Mouse (Mus musculus) C2C12 (cell line): ENCODE data around the gene Stxbp4. TPM values are rescaled to one million over a fixed set of nuclear protein-coding genes. Genes with fewer than 3 reads are reported as not detected.

Experiments
- H3K27me3 ChIP-seq: one replicate; pipeline ENCODE4 v1.6.1; 2011; ENCODE audit not compliant: control insufficient read depth, insufficient read depth, insufficient read length
- H3K36me3 ChIP-seq: one replicate; pipeline ENCODE4 v1.6.1; 2011; ENCODE audit not compliant: control insufficient read depth, insufficient read depth
- H3K4me3 ChIP-seq: one replicate; pipeline ENCODE4 v1.5.1; 2011; ENCODE audit warnings: mild to moderate bottlenecking, control low read depth; ENCODE audit not compliant: poor library complexity, insufficient read depth, severe bottlenecking
- H3K79me2 ChIP-seq: one replicate; pipeline ENCODE4 v1.6.1; 2011; ENCODE audit not compliant: control insufficient read depth, insufficient read depth
- H3K79me3 ChIP-seq: one replicate; pipeline ENCODE4 v1.6.1; 2011; ENCODE audit warnings: low read depth, control low read depth
- H3ac ChIP-seq: one replicate; pipeline ENCODE3; 2011; ENCODE audit warnings: low read depth; ENCODE audit not compliant: control insufficient read depth, insufficient read length
- CEBPB ChIP-seq: IDR thresholded peaks from one replicate; pipeline ENCODE4 v1.6.1; 2011; ENCODE audit warnings: low read depth, mild to moderate bottlenecking, control low read depth, moderate library complexity
- CTCF ChIP-seq: IDR thresholded peaks from one replicate; pipeline ENCODE4 v1.5.1; 2011; ENCODE audit not compliant: control insufficient read depth, insufficient read depth, insufficient read length
- FOSL1 ChIP-seq: IDR thresholded peaks from one replicate; pipeline ENCODE4 v1.8.0; 2011; ENCODE audit warnings: mild to moderate bottlenecking, low read length; ENCODE audit not compliant: poor library complexity, insufficient read depth, severe bottlenecking
- MAX ChIP-seq: IDR thresholded peaks from one replicate; pipeline ENCODE4 v1.6.1; 2011; ENCODE audit warnings: mild to moderate bottlenecking, control low read depth
- MYOD1 ChIP-seq: IDR thresholded peaks from one replicate; pipeline ENCODE4 v1.6.1; 2011; ENCODE audit warnings: low read depth; ENCODE audit not compliant: control insufficient read depth, insufficient read length
- MYOG ChIP-seq: IDR thresholded peaks from one replicate; pipeline ENCODE4 v1.6.1; 2011; ENCODE audit not compliant: control insufficient read depth, insufficient read length; ENCODE audit errors: extremely low read depth
- USF1 ChIP-seq: IDR thresholded peaks from one replicate; pipeline ENCODE4 v1.6.1; 2011; ENCODE audit warnings: low read depth, mild to moderate bottlenecking, control low read depth, moderate library complexity
- polyA plus RNA-seq: library from polyadenylated mRNA; unstranded; fragments of >200 nt; fragmentation: generic; extraction: Trizol; gene quantifications from one replicate; pipeline ENCODE4 v1.2.1, GENCODE M21; 2012; ENCODE audit warnings: missing spikeins

Gene Stxbp4
- polyA plus RNA-seq, 1 experiment, result 3.7 TPM

DNA sequence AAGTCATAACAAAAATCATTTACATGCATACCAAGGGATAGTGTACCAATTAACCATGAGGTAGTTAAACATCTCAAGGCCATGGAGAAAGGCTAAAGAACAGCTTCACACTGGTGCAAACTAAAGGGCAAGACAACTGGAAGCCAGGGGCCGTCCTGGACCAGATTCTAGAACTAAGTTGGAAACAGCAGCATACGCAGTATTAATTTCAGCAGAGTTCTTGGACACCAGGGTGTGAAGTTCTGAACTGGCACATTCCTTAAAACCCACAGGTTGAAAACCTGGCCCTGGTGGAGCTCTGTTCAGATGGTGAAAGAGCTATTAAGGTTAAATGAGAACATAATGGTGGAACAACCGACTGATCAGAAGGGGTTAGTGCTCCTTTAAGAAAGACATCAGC, 3.2 kb downstream of the Stxbp4 start:
- TF ChIP-seq USF1, result no peak
- no peak for TF ChIP-seq FOSL1
- TF ChIP-seq CTCF, result no peak
- no peak for TF ChIP-seq MAX
- no peak for TF ChIP-seq MYOG
- TF ChIP-seq CEBPB, result no peak
- TF ChIP-seq MYOD1, result no peak
- Histone ChIP-seq H3K36me3 (no peaks in the 10 kb centered on the region), H3K27me3 (no peaks in the 10 kb centered on the region)

DNA sequence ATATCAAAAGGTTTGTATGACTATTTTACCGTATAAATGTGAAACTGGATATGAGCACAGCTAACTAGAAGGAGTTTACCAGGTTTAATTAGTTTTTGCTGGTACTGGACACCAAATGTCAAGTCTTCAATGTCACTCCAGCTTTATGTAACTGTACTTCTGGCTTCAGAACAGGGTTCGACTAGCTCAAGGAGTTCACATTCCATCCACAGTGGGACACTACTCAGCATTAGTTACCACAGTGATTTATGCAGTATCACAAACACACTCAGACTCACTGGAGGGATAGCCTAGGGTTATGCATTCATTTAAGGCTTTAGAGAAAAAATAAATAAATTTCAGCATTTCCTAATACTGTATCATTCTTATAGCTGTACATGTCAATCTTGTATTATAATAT, 5.4 kb downstream of the Stxbp4 start:
- Histone ChIP-seq H3ac (no peak overlapping the region), H3K36me3 (no peaks in the 10 kb centered on the region), H3K79me3 (peaks cover 14% of the 10 kb centered on the region), H3K27me3 (no peaks in the 10 kb centered on the region), H3K4me3 (no peak overlapping the region), H3K79me2 (peaks cover 40% of the 10 kb centered on the region)
- TF ChIP-seq USF1, result no peak
- TF ChIP-seq FOSL1, result no peak
- TF ChIP-seq MYOD1, result no peak
- TF ChIP-seq CTCF, result no peak
- no peak for TF ChIP-seq CEBPB
- TF ChIP-seq MAX, result no peak
- TF ChIP-seq MYOG, result no peak

More for the DNA sequence above, 3.2 kb downstream of the Stxbp4 start:
- H3ac ChIP-seq, result no peak overlapping the region
- H3K4me3 ChIP-seq, result no peak overlapping the region
- peaks cover 22% of the 10 kb centered on the region for H3K79me3 ChIP-seq
- H3K79me2 ChIP-seq, result peaks cover 50% of the 10 kb centered on the region

DNA sequence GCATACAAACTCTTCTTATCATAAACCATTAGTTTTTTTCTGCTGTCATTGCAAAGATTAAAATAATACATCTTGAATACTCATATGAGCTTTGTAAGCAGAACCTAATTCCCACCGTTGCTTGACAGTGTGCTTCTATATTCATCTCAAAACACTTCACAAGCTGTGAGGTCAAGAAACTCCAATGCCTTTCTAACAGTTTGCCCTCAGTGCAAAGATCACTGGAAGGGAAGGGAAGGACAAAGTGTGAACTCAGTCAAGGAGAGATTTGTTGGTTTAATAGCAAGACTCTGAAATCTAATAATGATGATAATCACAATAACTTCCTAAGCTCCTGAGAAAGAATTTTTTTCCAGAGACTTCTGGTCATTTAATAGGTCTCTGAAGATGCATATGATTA, 10.1 kb downstream of the Stxbp4 start:
- no peaks in the 10 kb centered on the region for H3K27me3 ChIP-seq
- H3ac ChIP-seq, result no peak overlapping the region
- H3K4me3 ChIP-seq, result no peak overlapping the region
- no peak for TF ChIP-seq CEBPB
- TF ChIP-seq CTCF, result no peak
- TF ChIP-seq MAX, result no peak
- TF ChIP-seq MYOD1, result no peak
- no peak for TF ChIP-seq FOSL1
- TF ChIP-seq USF1, result no peak
- no peak for TF ChIP-seq MYOG
- peaks cover 12% of the 10 kb centered on the region for H3K79me2 ChIP-seq
- peaks cover 10% of the 10 kb centered on the region for H3K79me3 ChIP-seq
- no peaks in the 10 kb centered on the region for H3K36me3 ChIP-seq

DNA sequence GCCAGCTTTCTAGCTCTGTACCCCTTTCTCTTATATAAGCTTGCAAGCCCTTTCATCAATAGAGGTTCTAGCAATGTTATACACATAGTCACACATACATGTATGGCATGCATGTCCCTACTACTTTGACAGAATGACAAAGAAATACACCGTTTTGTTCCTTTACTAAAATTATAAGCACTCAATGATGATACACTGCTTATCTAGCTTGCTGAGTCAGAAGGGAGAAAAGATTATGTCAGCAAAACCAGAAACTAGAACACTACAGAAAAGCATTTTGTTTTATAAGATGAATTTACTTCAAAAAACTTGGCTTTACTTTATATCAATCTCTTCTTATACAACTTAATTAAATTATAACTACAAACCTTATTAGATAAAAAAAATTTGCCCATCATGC, 12.7 kb downstream of the Stxbp4 start:
- Histone ChIP-seq H3K27me3 (no peaks in the 10 kb centered on the region), H3ac (no peak overlapping the region), H3K4me3 (no peak overlapping the region), H3K79me2 (peaks cover 12% of the 10 kb centered on the region), H3K36me3 (no peaks in the 10 kb centered on the region), H3K79me3 (peaks cover 10% of the 10 kb centered on the region)
- TF ChIP-seq USF1 (no peak), CTCF (no peak), MYOD1 (no peak), FOSL1 (no peak), CEBPB (no peak), MAX (no peak), MYOG (no peak)

DNA sequence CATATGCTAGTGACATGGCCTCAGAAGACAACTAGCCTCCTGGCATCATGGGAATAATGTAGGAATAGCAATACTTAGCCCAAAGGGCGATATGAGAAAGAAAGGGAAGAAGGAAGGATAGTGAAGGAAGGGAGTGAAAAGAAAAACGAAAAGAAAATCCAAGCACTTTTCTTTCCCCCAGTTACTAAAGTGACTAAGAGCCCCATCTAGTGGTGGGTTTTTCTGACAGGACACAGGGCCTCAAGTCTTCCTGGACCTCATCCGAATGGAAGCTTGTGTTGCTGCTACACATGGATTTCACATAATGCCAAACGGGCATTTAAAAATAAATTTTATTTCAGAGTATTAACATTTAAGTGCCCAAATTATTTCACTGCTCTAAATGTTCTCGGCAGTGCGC, 14.4 kb downstream of the Stxbp4 start:
- Histone ChIP-seq H3K36me3 (peaks cover 10% of the 10 kb centered on the region), H3K4me3 (no peak overlapping the region), H3K27me3 (no peaks in the 10 kb centered on the region), H3K79me2 (peaks cover 5% of the 10 kb centered on the region), H3ac (no peak overlapping the region), H3K79me3 (peaks cover 5% of the 10 kb centered on the region)
- no peak for TF ChIP-seq MYOD1
- TF ChIP-seq CTCF, result no peak
- TF ChIP-seq USF1, result no peak
- TF ChIP-seq FOSL1, result no peak
- no peak for TF ChIP-seq MYOG
- no peak for TF ChIP-seq MAX
- no peak for TF ChIP-seq CEBPB

DNA sequence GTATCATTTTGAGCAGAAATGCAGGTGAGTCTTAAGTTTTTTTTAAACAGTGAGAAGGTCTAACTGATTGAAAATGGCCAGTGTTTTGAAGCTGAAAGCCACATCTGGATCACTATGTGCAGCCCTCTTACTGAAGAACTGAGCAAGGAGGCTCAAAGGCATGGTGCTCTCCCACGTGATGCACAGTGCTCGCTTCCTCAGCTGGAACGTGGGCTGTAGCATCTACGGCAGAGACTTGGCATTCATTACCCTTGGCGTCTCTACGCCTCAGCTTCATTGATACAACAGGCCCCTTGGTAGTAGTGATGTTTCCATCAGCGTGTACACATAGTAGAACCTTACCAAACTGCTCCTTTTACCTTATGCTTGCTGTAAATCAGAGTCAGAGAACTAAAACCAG, 15.4 kb downstream of the Stxbp4 start:
- H3ac ChIP-seq, result no peak overlapping the region
- no peaks in the 10 kb centered on the region for H3K27me3 ChIP-seq
- H3K36me3 ChIP-seq, result peaks cover 16% of the 10 kb centered on the region
- H3K79me2 ChIP-seq, result no peaks in the 10 kb centered on the region
- peaks cover 1% of the 10 kb centered on the region for H3K79me3 ChIP-seq
- TF ChIP-seq MAX (no peak), USF1 (no peak), CEBPB (no peak), CTCF (no peak), MYOG (no peak), MYOD1 (no peak), FOSL1 (no peak)
- H3K4me3 ChIP-seq, result no peak overlapping the region
